Mouse (Mus musculus): ENCODE data around the gene BC100530.
"Not testable (repeated sequence)": the region's sequence is repeated elsewhere in the genome, so short reads cannot be mapped to it uniquely, and the experiment has no call there.

The BC100530 gene

GRCm38 (mm10) chr16:36367648-36368047, at the start of gene BC100530:
BC100530 (minus strand) TSS chr16:36367748.
- not testable (repeated sequence) for DNase-seq (ENCODE audit: low spot score in 2 of 2)

DNA sequence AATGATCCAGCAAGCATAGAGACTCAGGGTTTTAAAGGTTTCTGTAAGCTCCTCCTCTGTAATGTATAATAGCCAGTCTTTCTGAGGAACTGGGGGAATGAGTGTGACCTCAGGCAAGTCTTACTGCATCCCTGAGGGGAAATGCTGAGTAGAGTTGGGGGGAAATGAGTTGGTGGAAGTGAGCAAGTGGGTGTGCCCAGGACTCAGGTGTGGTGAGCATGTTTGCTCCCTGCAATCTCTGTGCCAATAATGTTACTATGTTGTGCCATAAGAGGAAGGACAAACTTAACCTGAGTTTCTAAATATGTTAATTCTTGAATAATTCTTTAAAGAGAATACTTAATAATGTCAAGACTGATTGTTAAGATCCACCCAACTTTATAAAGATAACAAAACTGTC, 40.8 kb upstream of the BC100530 start, which contains the start of gene Stfa2:
Gene Stfa2, minus strand, starts transcription at position 101 of the 400 bp plus-strand sequence.
- no peak for DNase-seq (ENCODE audit: low spot score in 2 of 2)

GRCm38 (mm10) chr16:36389060-36389459, 21.5 kb upstream of the BC100530 start:
- DNase-seq (ENCODE audit: low spot score in 2 of 2) = no peak

GRCm38 (mm10) chr16:36337171-36337570, 30.4 kb downstream of the BC100530 start:
- DNase-seq (ENCODE audit: low spot score in 2 of 2) = no peak

DNA sequence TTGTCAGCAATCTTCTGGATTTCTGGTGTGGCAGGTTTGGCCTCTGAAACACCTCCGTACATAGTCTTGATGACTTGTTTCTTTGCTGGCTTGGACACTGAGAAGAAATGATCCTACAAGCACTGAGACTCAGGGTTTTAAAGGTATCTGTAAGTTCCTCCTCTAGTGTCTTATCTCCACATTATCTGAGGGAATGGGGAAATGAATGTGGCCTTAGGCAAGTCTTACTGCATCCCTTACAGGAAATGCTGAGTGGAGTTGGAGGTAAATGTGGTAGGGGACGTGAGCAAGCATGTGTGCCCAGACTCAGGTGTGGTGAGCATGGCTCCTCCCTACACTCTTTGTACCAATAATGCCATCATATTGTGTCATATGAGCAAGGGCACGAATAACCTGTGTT, 33.3 kb downstream of the BC100530 start, which contains the start of gene BC117090:
Gene BC117090, minus strand, starts transcription at position 101 of the 400 bp plus-strand sequence.
- DNase-seq (ENCODE audit: low spot score in 2 of 2) = no peak

DNA sequence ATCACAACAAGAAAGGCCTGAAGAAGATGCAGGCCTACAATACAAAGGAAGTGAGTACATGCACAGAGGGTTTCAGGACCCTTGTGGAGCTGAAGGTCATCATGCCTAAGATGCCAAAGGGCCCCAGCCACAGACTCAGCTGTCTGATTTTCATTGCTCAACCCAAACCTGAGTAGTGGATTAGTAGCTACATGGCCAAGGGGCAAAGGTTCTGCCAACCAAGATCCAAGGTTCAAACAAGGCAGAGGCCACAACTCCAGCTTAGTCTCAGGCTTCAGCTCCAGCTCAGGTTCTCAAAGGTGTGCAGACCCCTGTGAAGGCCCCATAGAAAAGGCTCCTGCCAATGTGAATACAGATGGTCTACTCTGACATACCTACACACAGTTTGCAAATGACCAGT, 48.3 kb downstream of the BC100530 start:
- DNase-seq (ENCODE audit: low spot score in 2 of 2) = no peak

DNA sequence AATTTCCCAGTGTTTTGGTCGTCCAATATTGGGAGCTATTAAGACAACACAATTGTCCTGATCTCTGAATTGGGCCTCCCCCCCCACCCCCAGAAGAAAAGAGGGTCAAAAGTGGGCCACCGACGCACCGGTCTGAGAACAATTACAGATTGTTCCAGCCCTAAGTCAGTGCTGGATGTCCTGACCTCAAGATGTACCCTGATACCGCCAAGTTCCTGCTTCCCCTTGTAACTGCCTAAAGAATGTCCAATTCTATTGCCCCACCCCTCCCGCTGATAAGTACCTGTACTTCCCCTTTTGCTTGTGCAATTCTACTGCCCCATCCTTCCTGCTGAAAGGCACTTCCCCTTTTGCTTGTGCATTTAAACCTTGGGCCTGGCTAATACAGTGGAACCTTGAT, 51.4 kb downstream of the BC100530 start:
- DNase-seq (ENCODE audit: low spot score in 2 of 2) = not testable (repeated sequence)
